Mouse (Mus musculus): ENCODE results near the gene Smr3a.

DNA sequence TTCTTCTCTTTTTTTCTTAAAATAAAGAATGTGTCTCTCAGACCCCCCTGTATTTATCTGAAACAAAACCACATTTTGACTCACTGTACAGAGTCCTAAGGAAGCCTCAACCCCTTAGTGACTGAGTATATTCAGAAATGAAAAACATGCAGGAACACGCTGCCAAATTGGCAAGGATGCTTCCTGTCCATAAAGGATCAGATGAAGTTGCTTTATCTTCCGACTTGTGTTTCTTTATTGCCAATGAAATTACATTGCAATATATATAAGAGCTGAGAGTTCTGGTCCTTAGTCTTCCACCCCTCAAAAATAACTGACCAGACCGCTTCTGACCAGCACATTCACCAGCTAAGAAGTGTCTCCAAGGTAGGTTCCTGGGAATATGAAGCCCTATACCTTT, at the start of gene Smr3a:
- TF ChIP-seq EP300 (IDR thresholded peaks at IDR 0.05; ENCODE audit: low read depth) (no peak), CTCF (IDR thresholded peaks at IDR 0.05; ENCODE audit: low read depth) (no peak)
